Mouse (Mus musculus) bone marrow, adult 2 months (tissue): ENCODE results near the gene Wfdc1. TPM values are rescaled to one million over a fixed set of nuclear protein-coding genes. Genes with fewer than 3 reads are reported as not detected.

Experiments
- H3K27ac ChIP-seq: fragments of 200-500 bp; 2 replicates; pipeline ENCODE4 v1.5.1; 2012; ENCODE audit warnings: low read depth, mild to moderate bottlenecking, control low read depth, inconsistent platforms, low read length; ENCODE audit not compliant: control insufficient read depth, poor library complexity, insufficient read depth
- H3K4me1 ChIP-seq: fragments of 200-500 bp; 2 replicates; pipeline ENCODE4 v1.6.1; 2011; ENCODE audit warnings: low read length; ENCODE audit not compliant: control insufficient read depth, insufficient read depth
- H3K4me3 ChIP-seq: fragments of 200-500 bp; replicated peaks from 2 replicates; pipeline ENCODE3; 2011; ENCODE audit warnings: mild to moderate bottlenecking, low read depth, low read length, control low read depth; ENCODE audit not compliant: control insufficient read depth
- CTCF ChIP-seq: fragments of 200-500 bp; IDR thresholded peaks from 2 replicates; pipeline ENCODE4 v1.5.1; 2011; ENCODE audit warnings: low read length, control low read depth; ENCODE audit not compliant: control insufficient read depth, insufficient read depth
- POLR2A ChIP-seq: fragments of 200-500 bp; IDR thresholded peaks from 2 replicates; pipeline ENCODE4 v1.6.1; 2011; ENCODE audit warnings: low read depth, mild to moderate bottlenecking, control low read depth, low read length, borderline replicate concordance; ENCODE audit not compliant: control insufficient read depth
- WGBS: fragments of 180-500 bp; shearing (Covaris S2); methylation state at CpG from one replicate; pipeline ENCODE4 v1.1.7; 2018; 5-methylcytosine and 5-hydroxymethylcytosine counted together
- polyA plus RNA-seq: library from polyadenylated mRNA; stranded (reverse); fragments of >200 nt; gene quantifications from 2 replicates; pipeline ENCODE4 v1.2.4, GENCODE M21; 2011; ENCODE audit warnings: low replicate concordance; ENCODE audit not compliant: missing spikeins, insufficient read depth, insufficient read length

The Wfdc1 gene
- polyA plus RNA-seq, 1 experiment: not detected

- TF ChIP-seq CTCF (no peak), POLR2A (no peak)
- no peaks in the 10 kb centered on the region for H3K4me1 ChIP-seq
- no peak overlapping the region for H3K4me3 ChIP-seq
- no peak overlapping the region for H3K27ac ChIP-seq
- WGBS: 78% methylated on average over 4 of the region's 4 CpGs
Measured at GRCm38 (mm10) chr8:119691989-119692388, 25.8 kb downstream of the Wfdc1 start.

- TF ChIP-seq CTCF (no peak), POLR2A (no peak)
- 69% methylated on average over 7 of the region's 7 CpGs for WGBS
- Histone ChIP-seq H3K4me3 (no peak overlapping the region), H3K4me1 (no peaks in the 10 kb centered on the region), H3K27ac (no peak overlapping the region)
Measured at GRCm38 (mm10) chr8:119694696-119695095, 28.5 kb downstream of the Wfdc1 start.

GRCm38 (mm10) chr8:119697163-119697562, 31.0 kb downstream of the Wfdc1 start:
- no peak for TF ChIP-seq CTCF
- no peak for TF ChIP-seq POLR2A
- H3K27ac ChIP-seq: no peak overlapping the region
- 86% methylated on average over 2 of the region's 2 CpGs for WGBS
- H3K4me3 ChIP-seq: no peak overlapping the region
- no peaks in the 10 kb centered on the region for H3K4me1 ChIP-seq

- 5% methylated on average over 12 of the region's 12 CpGs for WGBS
- Histone ChIP-seq H3K4me1 (no peaks in the 10 kb centered on the region), H3K27ac (no peak overlapping the region), H3K4me3 (no peak overlapping the region)
- TF ChIP-seq POLR2A: no peak
- peak; percentile 88 for TF ChIP-seq CTCF
Measured at GRCm38 (mm10) chr8:119698960-119699359, 32.8 kb downstream of the Wfdc1 start.

GRCm38 (mm10) chr8:119699549-119700134, 33.5 kb downstream of the Wfdc1 start, which contains the start of gene Atp2c2:
Gene Atp2c2 (plus strand): TSS chr8:119700009.
- Histone ChIP-seq H3K4me3 (no peak within 1 kb of the TSS), H3K27ac (no peak within 1 kb of the TSS), H3K4me1 (no peaks in the 10 kb centered on the region)
- WGBS: 10% methylated on average over 26 of the region's 26 CpGs
- TF ChIP-seq CTCF (no peak), POLR2A (no peak)

GRCm38 (mm10) chr8:119702965-119703364, 36.8 kb downstream of the Wfdc1 start:
- Histone ChIP-seq H3K27ac (no peak overlapping the region), H3K4me3 (no peak overlapping the region), H3K4me1 (peaks cover 3% of the 10 kb centered on the region; the same call in 1 of the 2 replicates)
- 57% methylated on average over 7 of the region's 7 CpGs for WGBS
- TF ChIP-seq CTCF: no peak
- no peak for TF ChIP-seq POLR2A

- H3K4me3 ChIP-seq: no peak overlapping the region
- TF ChIP-seq CTCF (no peak), POLR2A (no peak)
- peaks cover 11% of the 10 kb centered on the region for H3K4me1 ChIP-seq
- no peak overlapping the region for H3K27ac ChIP-seq
- WGBS: 62% methylated on average over 9 of the region's 9 CpGs
Measured at GRCm38 (mm10) chr8:119707146-119707545, 41.0 kb downstream of the Wfdc1 start.

GRCm38 (mm10) chr8:119708471-119708870, 42.3 kb downstream of the Wfdc1 start:
- no peak overlapping the region for H3K4me3 ChIP-seq
- TF ChIP-seq CTCF (no peak), POLR2A (no peak)
- 87% methylated on average over 8 of the region's 8 CpGs for WGBS
- peak overlapping the region; percentile 76 for H3K27ac ChIP-seq
- H3K4me1 ChIP-seq: peaks cover 16% of the 10 kb centered on the region
